Mouse (Mus musculus) lung, embryonic 14.5 days (tissue): Measurements from ENCODE around the gene Gm30191. TPM values are rescaled to one million over a fixed set of nuclear protein-coding genes. Genes with fewer than 3 reads are reported as not detected.
"Not testable (repeated sequence)": the region's sequence is repeated elsewhere in the genome, so short reads cannot be mapped to it uniquely, and the experiment has no call there.

Source experiments
- ATAC-seq: fragments of 200-750 bp; cut with Nextera tagmentation; 2 replicates; pipeline ENCODE4 v1.8.0; 2017; ENCODE audit warnings: mild to moderate bottlenecking, moderate TSS enrichment, moderate library complexity; ENCODE audit not compliant: insufficient read depth
- DNase-seq: peaks from one replicate; pipeline ENCODE4 v3.0.0-alpha.2; 2015
- H3K27ac ChIP-seq: fragments of 300-500 bp; sonication (generic); 2 replicates; pipeline ENCODE4 v1.5.1; 2014; ENCODE audit warnings: low read depth, mild to moderate bottlenecking, moderate library complexity
- H3K27me3 ChIP-seq: fragments of 300-500 bp; sonication (generic); 2 replicates; pipeline ENCODE4 v1.6.1; 2014; ENCODE audit warnings: low read length, control low read depth; ENCODE audit not compliant: insufficient read depth
- H3K36me3 ChIP-seq: fragments of 300-500 bp; sonication (generic); 2 replicates; pipeline ENCODE4 v1.6.1; 2014; ENCODE audit warnings: control low read depth; ENCODE audit not compliant: insufficient read depth
- H3K4me1 ChIP-seq: fragments of 300-500 bp; sonication (generic); 2 replicates; pipeline ENCODE4 v1.6.1; 2014; ENCODE audit warnings: antibody characterized with exemption, control low read depth; ENCODE audit not compliant: insufficient read depth
- H3K4me2 ChIP-seq: fragments of 300-500 bp; sonication (generic); 2 replicates; pipeline ENCODE4 v1.6.1; 2014; ENCODE audit warnings: mild to moderate bottlenecking
- H3K4me3 ChIP-seq: fragments of 300-500 bp; sonication (generic); 2 replicates; pipeline ENCODE4 v1.5.1; 2014; ENCODE audit warnings: low read depth, low read length
- H3K9ac ChIP-seq: fragments of 300-500 bp; sonication (generic); 2 replicates; pipeline ENCODE4 v1.6.1; 2014
- H3K9me3 ChIP-seq: fragments of 300-500 bp; sonication (generic); 2 replicates; pipeline ENCODE4 v1.6.1; 2016; ENCODE audit warnings: low read depth, low read length, control low read depth
- CTCF ChIP-seq: IDR thresholded peaks from 2 replicates; pipeline ENCODE4 v1.5.1; 2016; ENCODE audit warnings: antibody characterized with exemption, low read depth
- WGBS: fragments of 180-500 bp; shearing (Covaris S2); extraction: QIAGEN DNeasy Blood & Tissue Kit; methylation state at CpG from one replicate; pipeline ENCODE4 v1.1.7; 2014; 5-methylcytosine and 5-hydroxymethylcytosine counted together
- polyA plus RNA-seq: library from polyadenylated mRNA; unstranded; fragments of >200 nt; fragmentation: Nextera tagmentation; extraction: Ambion mirVana; gene quantifications from 2 replicates; pipeline ENCODE4 v1.2.1, GENCODE M21; 2014

The Gm30191 gene
- polyA plus RNA-seq, 1 experiment from 2014 or later, result not detected

GRCm38 (mm10) chr4:134257198-134258009 lies 10.7 kb downstream of the Gm30191 start:
- 0 out of 2 replicates have a peak, but pooled peaks cover 4% of the 10 kb centered on the region for H3K4me1 ChIP-seq
- no peak for DNase-seq
- H3K36me3 ChIP-seq, result no peaks in the 10 kb centered on the region
- no peak for TF ChIP-seq CTCF
- H3K4me3 ChIP-seq, result no peak overlapping the region
- 33% methylated on average over 11 of the region's 11 CpGs for WGBS
- ATAC-seq, result 0 out of 2 replicates have a peak, but pooled peaks have one; percentile 26
- peak overlapping the region; percentile 16; the same call in 1 of the 2 replicates for H3K4me2 ChIP-seq
- peak overlapping the region; percentile 48; the same call in 1 of the 2 replicates for H3K27ac ChIP-seq
- H3K9me3 ChIP-seq, result no peaks in the 10 kb centered on the region
- H3K27me3 ChIP-seq, result peaks cover 15% of the 10 kb centered on the region
- no peak overlapping the region for H3K9ac ChIP-seq

- Histone ChIP-seq H3K27ac (peak overlapping the region; percentile 13; the same call in 1 of the 2 replicates), H3K4me2 (no peak overlapping the region; the same call in 1 of the 2 replicates), H3K9ac (no peak overlapping the region), H3K4me3 (no peak overlapping the region), H3K9me3 (no peaks in the 10 kb centered on the region), H3K36me3 (no peaks in the 10 kb centered on the region), H3K27me3 (peaks cover 6% of the 10 kb centered on the region), H3K4me1 (0 out of 2 replicates have a peak, but pooled peaks cover 4% of the 10 kb centered on the region)
- WGBS, result 40% methylated on average over 11 of the region's 11 CpGs
- TF ChIP-seq CTCF, result no peak
- ATAC-seq (no peak), DNase-seq (peak; percentile 54)
Measured at GRCm38 (mm10) chr4:134258354-134258753, 11.6 kb downstream of the Gm30191 start.

GRCm38 (mm10) chr4:134263191-134263590 lies 16.5 kb downstream of the Gm30191 start:
- DNase-seq (peak; percentile 74), ATAC-seq (no peak)
- Histone ChIP-seq H3K27ac (no peak overlapping the region), H3K9ac (no peak overlapping the region), H3K4me3 (no peak overlapping the region), H3K27me3 (no peaks in the 10 kb centered on the region), H3K9me3 (no peaks in the 10 kb centered on the region), H3K36me3 (no peaks in the 10 kb centered on the region), H3K4me1 (no peaks in the 10 kb centered on the region), H3K4me2 (no peak overlapping the region)
- WGBS, result 36% methylated on average over 6 of the region's 6 CpGs
- peak; percentile 81 for TF ChIP-seq CTCF

GRCm38 (mm10) chr4:134265860-134266585 lies 19.3 kb downstream of the Gm30191 start:
- no peak overlapping the region for H3K27ac ChIP-seq
- H3K36me3 ChIP-seq, result no peaks in the 10 kb centered on the region
- H3K4me1 ChIP-seq, result no peaks in the 10 kb centered on the region
- H3K9ac ChIP-seq, result no peak overlapping the region
- no peak for TF ChIP-seq CTCF
- H3K27me3 ChIP-seq, result no peaks in the 10 kb centered on the region
- H3K4me2 ChIP-seq, result no peak overlapping the region
- 51% methylated on average over 9 of the region's 9 CpGs for WGBS
- H3K9me3 ChIP-seq, result no peaks in the 10 kb centered on the region
- DNase-seq (no peak), ATAC-seq (no peak)
- H3K4me3 ChIP-seq, result no peak overlapping the region

GRCm38 (mm10) chr4:134268102-134268655 lies 21.4 kb downstream of the Gm30191 start:
- Histone ChIP-seq H3K4me3 (no peak overlapping the region), H3K36me3 (no peaks in the 10 kb centered on the region), H3K9me3 (no peaks in the 10 kb centered on the region), H3K27me3 (no peaks in the 10 kb centered on the region), H3K27ac (no peak overlapping the region), H3K4me2 (no peak overlapping the region), H3K9ac (no peak overlapping the region), H3K4me1 (peaks cover 6% of the 10 kb centered on the region)
- peak; percentile 20 for DNase-seq
- 78% methylated on average over 19 of the region's 19 CpGs for WGBS
- TF ChIP-seq CTCF, result no peak
- ATAC-seq, result no peak

- not testable (repeated sequence) for H3K27ac ChIP-seq, H3K27me3 ChIP-seq, H3K36me3 ChIP-seq, H3K4me1 ChIP-seq, H3K9ac ChIP-seq, DNase-seq, H3K4me2 ChIP-seq, H3K4me3 ChIP-seq, ATAC-seq, H3K9me3 ChIP-seq
- peak; percentile 43 for TF ChIP-seq CTCF
Measured at GRCm38 (mm10) chr4:134269622-134270021, 22.9 kb downstream of the Gm30191 start.

GRCm38 (mm10) chr4:134271979-134272378 lies 25.2 kb downstream of the Gm30191 start:
- DNase-seq (no peak), ATAC-seq (no peak)
- H3K4me3 ChIP-seq, result no peak overlapping the region
- no peak overlapping the region for H3K4me2 ChIP-seq
- peaks cover 6% of the 10 kb centered on the region for H3K4me1 ChIP-seq
- no peaks in the 10 kb centered on the region for H3K9me3 ChIP-seq
- H3K27me3 ChIP-seq, result no peaks in the 10 kb centered on the region
- no peak overlapping the region for H3K9ac ChIP-seq
- H3K27ac ChIP-seq, result no peak overlapping the region
- 75% methylated on average over 7 of the region's 7 CpGs for WGBS
- no peak for TF ChIP-seq CTCF
- H3K36me3 ChIP-seq, result peaks cover 16% of the 10 kb centered on the region
